In genomic region chr11:77498261-77499139, GRCm38 (mm10) we compare ENCODE assay signal across 9 mouse cellular contexts. TPM values are rescaled to one million over a fixed set of nuclear protein-coding genes. Genes with fewer than 3 reads are reported as not detected.
DNase-seq lines count a peak whose midpoint lies in the region; ATAC-seq lines count a peak whose summit lies in the region.
"Had no signal": no experiment of that assay in that cellular context is flagged by ENCODE, and none has a peak within 500 bp of the region (broad histone marks: within the 10 kb centered on the region; RNA-seq: fewer than 3 reads in every experiment).

No protein-coding gene starts in this region.

- peak overlapping the region; percentile 92 for H3K27ac ChIP-seq in kidney, embryonic 16.5 days (ENCODE audit: low read length)
- H3K27ac ChIP-seq in forebrain, embryonic 15.5 days (replicated peaks): peak overlapping the region; percentile 22; the same call in 1 of the 2 replicates
- peak overlapping the region; percentile 41; the same call in 1 of the 2 replicates for H3K27ac ChIP-seq in liver, embryonic 15.5 days (replicated peaks)

- H3K4me2 ChIP-seq in kidney, embryonic 16.5 days (replicated peaks; ENCODE audit: low read depth, low read length): no peak overlapping the region
- H3K4me2 ChIP-seq in forebrain, embryonic 15.5 days (replicated peaks): no peak overlapping the region
- no peak overlapping the region for H3K4me2 ChIP-seq in liver, embryonic 15.5 days

- intact Hi-C loops in left cerebral cortex, postnatal 14 days (cut with DNase I): no loop called here
- intact Hi-C loops in left cerebral cortex, postnatal 4 days (cut with DNase I): no loop called here

- no peak overlapping the region for H3K4me3 ChIP-seq in kidney, embryonic 16.5 days (ENCODE audit: low read length)
- no peak overlapping the region for H3K4me3 ChIP-seq in forebrain, embryonic 15.5 days
- H3K4me3 ChIP-seq in liver, embryonic 15.5 days (replicated peaks): no peak overlapping the region

- H3K9me3 ChIP-seq in kidney, embryonic 16.5 days (ENCODE audit: low read length): no peaks in the 10 kb centered on the region
- H3K9me3 ChIP-seq in forebrain, embryonic 15.5 days: no peaks in the 10 kb centered on the region
- H3K9me3 ChIP-seq in liver, embryonic 15.5 days (replicated peaks): no peaks in the 10 kb centered on the region

- peaks cover 34% of the 10 kb centered on the region for H3K36me3 ChIP-seq in kidney, embryonic 16.5 days (ENCODE audit: insufficient read depth, low read length)
- peaks cover 35% of the 10 kb centered on the region for H3K36me3 ChIP-seq in forebrain, embryonic 15.5 days
- peaks cover 28% of the 10 kb centered on the region for H3K36me3 ChIP-seq in liver, embryonic 15.5 days (replicated peaks)

- 82% methylated on average over 12 of the region's 12 CpGs for WGBS in kidney, embryonic 16.5 days
- WGBS in forebrain, embryonic 15.5 days: 80% methylated on average over 12 of the region's 12 CpGs
- WGBS in liver, embryonic 15.5 days (ENCODE audit: insufficient replicate concordance): 80% methylated on average over 12 of the region's 12 CpGs

- ATAC-seq in kidney, embryonic 16.5 days (ENCODE audit: low FRiP score, low TSS enrichment): no peak
- ATAC-seq in forebrain, embryonic 15.5 days (replicated peaks): no peak
- ATAC-seq in liver, embryonic 15.5 days (ENCODE audit: insufficient read depth): no peak

- no peak for DNase-seq in kidney, adult 11 months
- DNase-seq in cerebellum, adult 9-11 months: peak; percentile 66
- no peak for DNase-seq in left cerebral cortex, postnatal 14 days (ENCODE audit: low spot score in 2 of 2)
- no peak for DNase-seq in left cerebral cortex, postnatal 4 days
- DNase-seq: adrenal gland, postnatal 25 days; gastrocnemius, postnatal 10 days had no signal

- H3K27me3 ChIP-seq in kidney, embryonic 16.5 days (ENCODE audit: insufficient read depth, low read length): no peaks in the 10 kb centered on the region
- H3K27me3 ChIP-seq in forebrain, embryonic 15.5 days: no peaks in the 10 kb centered on the region
- 0 out of 2 replicates have a peak, but pooled peaks cover 3% of the 10 kb centered on the region for H3K27me3 ChIP-seq in liver, embryonic 15.5 days

- peak overlapping the region; percentile 40 for H3K9ac ChIP-seq in kidney, embryonic 16.5 days (replicated peaks; ENCODE audit: low read length)
- H3K9ac ChIP-seq in forebrain, embryonic 15.5 days (replicated peaks): no peak overlapping the region
- H3K9ac ChIP-seq in liver, embryonic 15.5 days: no peak overlapping the region

- H3K4me1 ChIP-seq in kidney, embryonic 16.5 days (ENCODE audit: insufficient read depth, low read length): peaks cover 50% of the 10 kb centered on the region
- H3K4me1 ChIP-seq in forebrain, embryonic 15.5 days: peaks cover 50% of the 10 kb centered on the region
- peaks cover 45% of the 10 kb centered on the region for H3K4me1 ChIP-seq in liver, embryonic 15.5 days (replicated peaks)

RNA-seq across cellular contexts. Expression of gene Git1, which starts 5.1 kb away (rescaled TPM):
- 9.7 and 13.0 TPM in 2 replicates for polyA plus RNA-seq in kidney, embryonic 16.5 days (2015; fragmentation: Nextera tagmentation; extraction: Ambion mirVana)
- 14.4 and 15.9 TPM in 2 replicates for polyA plus RNA-seq in forebrain, embryonic 15.5 days (2015; fragmentation: Nextera tagmentation; extraction: Ambion mirVana)
- 1.4 and 2.2 TPM in 2 replicates for polyA plus RNA-seq in liver, embryonic 15.5 days (2015; fragmentation: Nextera tagmentation; extraction: Ambion mirVana)
- total RNA-seq in left cerebral cortex, postnatal 14 days (2021): 100 to 1,000 TPM; 150 to 153 TPM
- total RNA-seq in left cerebral cortex, postnatal 4 days (2021): 100 to 1,000 TPM; 150 to 151 TPM

RNA-seq across cellular contexts. Expression of gene Ankrd13b, which starts 9.0 kb away (rescaled TPM):
- polyA plus RNA-seq in kidney, embryonic 16.5 days (2015; fragmentation: Nextera tagmentation; extraction: Ambion mirVana): 3.5 and 4.0 TPM in 2 replicates
- polyA plus RNA-seq in forebrain, embryonic 15.5 days (2015; fragmentation: Nextera tagmentation; extraction: Ambion mirVana): 37.3 and 41.8 TPM in 2 replicates
- polyA plus RNA-seq in liver, embryonic 15.5 days (2015; fragmentation: Nextera tagmentation; extraction: Ambion mirVana): 0.58 and 0.75 TPM in 2 replicates
- 100 to 1,000 TPM; 127 to 129 TPM for total RNA-seq in left cerebral cortex, postnatal 14 days (2021)
- 100 to 1,000 TPM; 216 to 217 TPM for total RNA-seq in left cerebral cortex, postnatal 4 days (2021)

RNA-seq across cellular contexts. Expression of gene Abhd15, which starts 16.4 kb away (rescaled TPM):
- 2.0 and 2.2 TPM in 2 replicates for polyA plus RNA-seq in kidney, embryonic 16.5 days (2015; fragmentation: Nextera tagmentation; extraction: Ambion mirVana)
- polyA plus RNA-seq in forebrain, embryonic 15.5 days (2015; fragmentation: Nextera tagmentation; extraction: Ambion mirVana): 1.9 and 2.4 TPM in 2 replicates
- 3.9 and 4.9 TPM in 2 replicates for polyA plus RNA-seq in liver, embryonic 15.5 days (2015; fragmentation: Nextera tagmentation; extraction: Ambion mirVana)
- total RNA-seq in left cerebral cortex, postnatal 14 days (2021): 1 to 10 TPM; 1.6 to 1.7 TPM
- total RNA-seq in left cerebral cortex, postnatal 4 days (2021): under 1 TPM; 0.50 to 0.54 TPM

RNA-seq across cellular contexts. Expression of gene Trp53i13, which starts 17.3 kb away (rescaled TPM):
- polyA plus RNA-seq in kidney, embryonic 16.5 days (2015; fragmentation: Nextera tagmentation; extraction: Ambion mirVana): 34.1 and 36.1 TPM in 2 replicates
- polyA plus RNA-seq in forebrain, embryonic 15.5 days (2015; fragmentation: Nextera tagmentation; extraction: Ambion mirVana): 15.0 and 19.5 TPM in 2 replicates
- polyA plus RNA-seq in liver, embryonic 15.5 days (2015; fragmentation: Nextera tagmentation; extraction: Ambion mirVana): 5.2 TPM in 2 replicates
- 1 to 10 TPM; 4.9 to 5.8 TPM for total RNA-seq in left cerebral cortex, postnatal 14 days (2021)
- total RNA-seq in left cerebral cortex, postnatal 4 days (2021): 1 to 10 TPM; 5.8 TPM

RNA-seq across cellular contexts. Expression of gene Gm10392, which starts 20.5 kb away (rescaled TPM):
- not detected in 2 replicates for polyA plus RNA-seq in kidney, embryonic 16.5 days (2015; fragmentation: Nextera tagmentation; extraction: Ambion mirVana)
- polyA plus RNA-seq in forebrain, embryonic 15.5 days (2015; fragmentation: Nextera tagmentation; extraction: Ambion mirVana): not detected in 2 replicates
- 0.07 and 0.28 TPM in 2 replicates for polyA plus RNA-seq in liver, embryonic 15.5 days (2015; fragmentation: Nextera tagmentation; extraction: Ambion mirVana)
- total RNA-seq in left cerebral cortex, postnatal 14 days (2021): not detected
- total RNA-seq in left cerebral cortex, postnatal 4 days (2021): not detected
- total RNA-seq: adrenal gland, postnatal 25 days; gastrocnemius, postnatal 10 days had no signal

Comparison
In these comparisons a context has a peak if more than half of its experiments do, and no peak if none do; other contexts are left out.
1. H3K27ac ChIP-seq: peak in every context shown above with its lines; median percentile 92 in kidney, embryonic 16.5 days; 41 in liver, embryonic 15.5 days; 22 in forebrain, embryonic 15.5 days.